Mouse (Mus musculus): ENCODE data around the gene Ccdc9. TPM values are rescaled to one million over a fixed set of nuclear protein-coding genes. Genes with fewer than 3 reads are reported as not detected.

The Ccdc9 gene
- polyA plus RNA-seq (2016; fragmentation: Nextera tagmentation; extraction: Ambion mirVana) = 43.1 and 44.7 TPM in 2 replicates

DNA sequence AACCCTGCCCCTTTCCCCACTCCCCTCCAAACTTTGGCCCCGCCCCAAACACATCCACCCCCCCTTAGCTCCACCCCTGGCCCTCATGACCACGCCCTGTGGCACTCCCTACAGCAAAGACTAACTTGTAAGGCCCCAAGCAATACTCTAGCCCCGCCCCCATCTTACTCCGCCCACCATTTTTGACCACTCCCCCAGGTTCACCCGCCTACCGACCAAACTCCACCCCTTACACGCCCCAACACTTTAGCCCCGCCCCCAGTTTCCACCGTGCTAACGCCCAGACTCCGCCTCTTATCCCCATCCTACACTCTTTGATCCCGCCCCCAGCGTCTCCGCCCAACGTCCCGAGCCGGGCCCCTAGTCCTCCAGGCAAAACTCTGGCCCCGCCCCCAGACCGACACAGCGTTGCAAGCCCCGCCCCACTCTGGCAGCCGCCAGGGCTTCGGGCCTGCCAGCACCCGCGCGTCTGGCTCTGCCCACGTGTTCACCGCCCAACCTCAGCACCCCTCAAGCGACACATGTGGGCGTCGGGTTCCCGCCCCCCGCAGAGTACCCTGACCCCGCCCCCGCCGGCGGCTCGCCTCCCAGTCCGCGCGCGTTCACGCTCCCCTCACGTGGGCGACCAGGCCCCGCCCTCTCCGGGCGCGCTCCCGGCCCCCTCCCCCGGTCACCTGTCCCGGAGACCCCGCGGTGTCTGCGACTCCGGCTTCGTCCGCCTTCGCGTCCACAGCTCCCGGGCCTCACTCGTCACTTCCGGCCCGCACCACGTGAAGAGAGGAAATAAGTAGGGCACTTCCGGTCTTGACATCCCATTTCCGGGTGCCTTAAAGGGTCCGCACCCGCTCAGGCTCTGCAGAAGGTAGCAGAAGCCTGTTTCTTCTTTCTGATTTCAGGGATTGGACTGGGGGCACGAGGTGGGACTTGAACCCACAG lies at the start of gene Ccdc9:
Gene Ccdc9, minus strand, starts transcription at position 770 of the 936 bp plus-strand sequence.
- 1% methylated on average over 70 of the region's 70 CpGs for WGBS
- Histone ChIP-seq H3K27me3 (no peaks in the 10 kb centered on the region), H3K4me1 (replicated peaks) (peaks cover 11% of the 10 kb centered on the region), H3K27ac (peak within 1 kb of the TSS; percentile 94), H3K9me3 (no peaks in the 10 kb centered on the region), H3K36me3 (peaks cover 32% of the 10 kb centered on the region), H3K4me2 (peak within 1 kb of the TSS; percentile 62), H3K4me3 (replicated peaks) (peak within 1 kb of the TSS; percentile 60), H3K9ac (replicated peaks) (peak within 1 kb of the TSS; percentile 70)
- ATAC-seq (ENCODE audit: insufficient number of reproducible peaks, insufficient read depth, low FRiP score, low TSS enrichment, low read depth) = peak; percentile 90

DNA sequence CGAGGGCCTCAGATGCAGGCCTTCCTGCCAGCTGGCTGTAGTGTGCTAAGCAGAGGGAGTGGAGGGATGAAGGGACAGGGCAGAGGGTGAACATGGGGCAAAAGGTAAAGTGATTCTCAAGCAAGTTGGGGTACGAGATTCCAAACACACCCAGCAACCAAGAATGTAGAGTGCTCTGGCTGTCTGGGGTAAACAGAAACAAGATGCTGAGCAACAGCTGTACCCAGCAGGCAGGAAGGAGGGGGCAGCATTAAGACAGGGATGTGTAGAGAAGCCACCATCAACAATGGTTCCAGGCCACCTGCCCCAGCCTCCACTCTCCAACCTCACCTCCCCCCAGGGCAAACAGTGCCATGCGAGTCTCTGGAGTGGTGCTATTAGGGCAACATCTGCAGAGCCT lies 42.6 kb upstream of the Ccdc9 start:
- Histone ChIP-seq H3K27ac (no peak overlapping the region), H3K36me3 (peaks cover 88% of the 10 kb centered on the region)
- no peak for ATAC-seq (ENCODE audit: insufficient number of reproducible peaks, insufficient read depth, low FRiP score, low TSS enrichment, low read depth)

DNA sequence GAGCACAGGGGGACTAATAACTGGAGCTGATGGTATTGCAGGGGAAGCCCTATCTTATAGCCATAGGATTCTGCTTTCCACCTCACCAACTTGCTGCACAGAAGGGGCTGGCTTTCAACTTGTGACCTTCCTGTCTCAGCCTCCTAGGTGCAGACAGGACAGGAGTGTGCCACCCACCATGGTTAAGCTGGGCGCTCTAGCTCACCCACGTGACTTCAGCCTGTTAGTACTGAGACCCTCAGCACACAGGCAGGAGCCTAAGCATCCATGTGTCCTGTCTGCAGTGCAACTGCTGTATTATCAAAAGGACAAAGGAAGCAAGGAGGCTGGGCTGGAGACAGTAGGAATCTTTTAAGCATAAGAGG lies 40.0 kb upstream of the Ccdc9 start:
- WGBS = 89% methylated on average over 2 of the region's 2 CpGs
- Histone ChIP-seq H3K4me3 (replicated peaks) (no peak overlapping the region), H3K9ac (replicated peaks) (no peak overlapping the region), H3K4me2 (no peak overlapping the region), H3K27ac (0 out of 2 replicates have a peak overlapping the region, but pooled peaks have one; percentile 3), H3K27me3 (no peaks in the 10 kb centered on the region), H3K36me3 (peaks cover 73% of the 10 kb centered on the region), H3K9me3 (no peaks in the 10 kb centered on the region), H3K4me1 (replicated peaks) (0 out of 2 replicates have a peak, but pooled peaks cover 3% of the 10 kb centered on the region)
- no peak for ATAC-seq (ENCODE audit: insufficient number of reproducible peaks, insufficient read depth, low FRiP score, low TSS enrichment, low read depth)

More for the DNA sequence above, 42.6 kb upstream of the Ccdc9 start:
- no peak overlapping the region for H3K4me3 ChIP-seq (replicated peaks)
- no peak overlapping the region for H3K4me2 ChIP-seq
- 0 out of 2 replicates have a peak, but pooled peaks cover 3% of the 10 kb centered on the region for H3K4me1 ChIP-seq (replicated peaks)
- WGBS = 70% methylated on average over 3 of the region's 3 CpGs
- no peaks in the 10 kb centered on the region for H3K27me3 ChIP-seq
- no peak overlapping the region for H3K9ac ChIP-seq (replicated peaks)
- no peaks in the 10 kb centered on the region for H3K9me3 ChIP-seq

DNA sequence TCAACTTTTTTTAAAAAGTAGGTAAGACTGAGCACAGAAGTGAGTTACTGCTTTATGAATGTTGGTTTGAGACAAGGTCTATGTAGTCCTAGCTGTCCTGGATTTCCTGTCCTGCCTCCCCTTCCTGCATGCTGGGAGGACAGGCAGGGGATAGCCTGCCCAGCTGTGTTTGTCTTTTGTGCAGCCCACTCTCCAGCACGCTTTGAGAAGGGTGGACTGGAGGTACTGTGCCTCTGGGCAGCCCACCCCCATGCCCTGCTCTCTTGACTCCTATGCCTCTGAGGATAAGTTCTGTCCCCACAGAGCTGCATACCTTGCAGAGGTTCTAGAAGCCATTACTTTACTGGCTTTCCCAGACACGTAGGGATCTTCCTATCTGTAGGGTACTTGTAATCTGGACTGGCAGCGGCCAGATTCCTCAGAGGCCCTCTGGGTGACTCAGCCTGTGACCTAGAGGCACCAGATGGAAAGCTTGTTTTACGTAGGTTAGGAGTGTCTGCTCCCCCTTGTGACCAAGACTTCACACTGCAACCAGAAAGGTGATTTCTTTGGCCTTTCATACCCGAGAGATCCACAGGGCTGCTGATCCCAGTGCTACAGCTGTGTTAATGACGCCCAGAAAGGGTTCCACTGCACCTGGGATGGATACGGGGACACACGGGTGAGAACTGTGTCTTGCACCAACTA lies 39.5 kb upstream of the Ccdc9 start:
- ATAC-seq (ENCODE audit: insufficient number of reproducible peaks, insufficient read depth, low FRiP score, low TSS enrichment, low read depth) = no peak
- Histone ChIP-seq H3K4me1 (replicated peaks) (0 out of 2 replicates have a peak, but pooled peaks cover 3% of the 10 kb centered on the region), H3K4me2 (no peak overlapping the region), H3K27ac (peak overlapping the region; percentile 3; the same call in 1 of the 2 replicates), H3K27me3 (no peaks in the 10 kb centered on the region), H3K9me3 (no peaks in the 10 kb centered on the region), H3K9ac (replicated peaks) (no peak overlapping the region), H3K36me3 (peaks cover 69% of the 10 kb centered on the region), H3K4me3 (replicated peaks) (no peak overlapping the region)
- WGBS = 31% methylated on average over 8 of the region's 8 CpGs

DNA sequence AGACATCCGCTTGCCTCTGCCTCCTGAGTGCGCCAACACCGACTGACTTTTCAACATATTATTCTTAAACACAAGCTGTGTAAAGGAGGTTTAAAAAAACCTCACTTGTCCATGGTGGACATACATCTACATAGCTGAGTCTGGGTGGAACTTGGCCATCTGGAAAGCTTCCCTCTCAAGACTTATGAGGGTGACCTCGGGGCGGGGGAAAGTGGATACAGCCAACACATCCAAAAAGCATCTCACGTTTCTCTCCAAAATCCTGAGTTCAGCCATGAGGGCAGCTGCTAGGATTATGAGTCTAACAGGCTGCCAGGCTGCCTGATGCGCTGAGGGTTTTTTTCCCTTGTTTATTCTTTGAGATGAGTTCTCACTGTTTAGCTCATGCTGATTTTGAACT lies 38.1 kb upstream of the Ccdc9 start:
- Histone ChIP-seq H3K36me3 (peaks cover 55% of the 10 kb centered on the region), H3K9me3 (no peaks in the 10 kb centered on the region), H3K27me3 (no peaks in the 10 kb centered on the region), H3K27ac (no peak overlapping the region), H3K4me3 (replicated peaks) (no peak overlapping the region), H3K4me1 (replicated peaks) (0 out of 2 replicates have a peak, but pooled peaks cover 3% of the 10 kb centered on the region), H3K9ac (replicated peaks) (no peak overlapping the region), H3K4me2 (no peak overlapping the region)
- WGBS = 85% methylated on average over 7 of the region's 7 CpGs
- no peak for ATAC-seq (ENCODE audit: insufficient number of reproducible peaks, insufficient read depth, low FRiP score, low TSS enrichment, low read depth)

DNA sequence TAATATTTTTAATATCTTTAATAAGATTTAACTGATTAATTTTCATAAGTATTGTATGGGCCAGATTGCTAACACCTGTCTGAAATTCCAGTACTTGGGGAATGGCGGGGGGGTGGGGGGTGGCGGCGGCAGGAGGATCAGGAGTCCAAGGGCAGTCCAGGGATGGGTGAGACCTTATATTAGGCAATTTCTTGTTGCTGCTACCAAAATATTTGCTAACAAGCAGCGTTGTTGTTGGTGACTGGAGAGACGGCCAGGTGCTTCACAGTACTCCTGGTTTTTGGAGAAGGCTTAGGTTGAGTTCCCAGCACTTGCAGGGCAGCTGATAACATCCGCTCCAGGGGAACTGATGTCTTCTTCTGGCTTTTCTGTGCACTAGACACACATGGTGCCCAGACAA lies 33.9 kb upstream of the Ccdc9 start:
- 90% methylated on average over 6 of the region's 6 CpGs for WGBS
- no peak for ATAC-seq (ENCODE audit: insufficient number of reproducible peaks, insufficient read depth, low FRiP score, low TSS enrichment, low read depth)
- no peak overlapping the region for H3K4me3 ChIP-seq (replicated peaks)
- no peak overlapping the region for H3K9ac ChIP-seq (replicated peaks)
- H3K27ac ChIP-seq = no peak overlapping the region
- H3K36me3 ChIP-seq = peaks cover 32% of the 10 kb centered on the region
- H3K9me3 ChIP-seq = no peaks in the 10 kb centered on the region
- no peak overlapping the region for H3K4me2 ChIP-seq
- H3K27me3 ChIP-seq = no peaks in the 10 kb centered on the region
- no peaks in the 10 kb centered on the region for H3K4me1 ChIP-seq (replicated peaks)

DNA sequence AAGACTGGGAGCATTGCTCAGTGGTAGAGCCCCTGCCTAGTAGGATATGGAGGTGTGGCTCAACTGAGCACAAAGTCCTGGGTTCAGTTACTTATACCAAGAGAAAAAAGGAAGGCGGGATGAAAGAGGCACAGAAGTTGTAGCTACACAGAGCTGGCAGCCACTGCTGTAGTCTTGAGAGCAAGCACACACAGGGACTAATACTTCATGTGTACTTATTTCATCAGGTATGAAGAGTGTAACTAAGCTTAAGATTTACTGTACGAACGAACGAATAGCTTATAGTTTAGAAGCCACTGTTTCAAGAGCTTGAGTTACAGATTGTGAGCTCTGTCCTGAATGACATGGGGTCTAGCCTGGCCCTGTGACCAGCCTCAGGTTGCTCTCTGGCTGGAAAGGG lies 32.6 kb upstream of the Ccdc9 start:
- peaks cover 6% of the 10 kb centered on the region for H3K4me1 ChIP-seq (replicated peaks)
- H3K4me3 ChIP-seq (replicated peaks) = no peak overlapping the region
- no peaks in the 10 kb centered on the region for H3K9me3 ChIP-seq
- H3K9ac ChIP-seq (replicated peaks) = no peak overlapping the region
- H3K27me3 ChIP-seq = no peaks in the 10 kb centered on the region
- H3K27ac ChIP-seq = no peak overlapping the region
- peaks cover 23% of the 10 kb centered on the region for H3K36me3 ChIP-seq
- no peak overlapping the region for H3K4me2 ChIP-seq
- WGBS = 92% methylated on average over 4 of the region's 4 CpGs
- ATAC-seq (ENCODE audit: insufficient number of reproducible peaks, insufficient read depth, low FRiP score, low TSS enrichment, low read depth) = no peak

DNA sequence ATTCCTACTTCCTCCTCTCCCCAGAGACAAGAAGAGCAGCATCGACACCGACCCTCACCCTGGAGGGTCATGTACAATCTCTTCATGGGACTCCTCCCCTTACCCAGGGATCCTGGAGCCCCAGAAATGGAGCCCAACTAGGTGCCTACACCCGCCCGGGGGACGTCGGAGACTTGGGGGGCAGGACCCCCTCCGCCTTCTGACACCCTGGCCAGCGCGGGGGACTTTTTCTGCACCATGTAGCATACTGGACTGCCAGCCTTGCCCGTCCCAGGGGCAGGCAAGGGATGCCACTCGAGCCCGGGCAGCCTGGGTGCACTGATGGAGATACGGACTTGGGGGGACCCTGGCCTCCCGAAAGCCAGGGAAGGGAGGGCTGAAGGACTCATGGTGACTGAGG lies 30.5 kb upstream of the Ccdc9 start:
- H3K4me2 ChIP-seq = no peak overlapping the region
- H3K27me3 ChIP-seq = peaks cover 4% of the 10 kb centered on the region; the same call in 1 of the 2 replicates
- no peaks in the 10 kb centered on the region for H3K9me3 ChIP-seq
- WGBS = 77% methylated on average over 14 of the region's 14 CpGs
- no peak overlapping the region for H3K27ac ChIP-seq
- H3K4me1 ChIP-seq (replicated peaks) = peaks cover 25% of the 10 kb centered on the region
- H3K9ac ChIP-seq (replicated peaks) = no peak overlapping the region
- peaks cover 12% of the 10 kb centered on the region for H3K36me3 ChIP-seq
- no peak for ATAC-seq (ENCODE audit: insufficient number of reproducible peaks, insufficient read depth, low FRiP score, low TSS enrichment, low read depth)
- H3K4me3 ChIP-seq (replicated peaks) = no peak overlapping the region

DNA sequence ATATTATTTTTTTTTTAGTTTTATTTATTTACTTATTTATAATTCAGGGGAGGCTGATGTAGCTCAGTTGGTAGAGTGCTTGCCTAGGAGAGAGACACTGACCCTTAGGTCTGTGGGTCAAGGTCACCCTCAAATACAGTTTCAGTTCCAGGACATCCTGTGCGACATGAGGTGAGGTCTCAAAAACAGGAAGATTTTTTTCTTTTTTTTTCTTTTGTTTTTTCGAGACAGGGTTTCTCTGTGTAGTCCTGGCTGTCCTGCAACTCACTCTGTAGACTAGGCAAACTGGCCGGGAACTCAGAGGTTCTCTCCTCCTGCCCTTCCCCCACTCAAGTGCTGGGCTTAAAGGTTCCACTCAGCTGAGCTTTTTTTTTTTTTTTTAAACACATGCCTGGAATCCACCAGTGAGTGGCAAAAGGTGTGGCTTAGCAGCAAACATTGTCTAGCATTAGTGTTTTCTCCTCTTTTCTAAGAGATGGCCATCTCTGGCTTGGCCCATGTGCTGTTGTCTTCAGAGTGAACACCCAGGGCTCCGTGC lies 28.7 kb upstream of the Ccdc9 start:
- Histone ChIP-seq H3K9ac (replicated peaks) (no peak overlapping the region), H3K4me1 (replicated peaks) (peaks cover 43% of the 10 kb centered on the region), H3K27ac (no peak overlapping the region), H3K36me3 (peaks cover 12% of the 10 kb centered on the region), H3K9me3 (no peaks in the 10 kb centered on the region), H3K4me2 (no peak overlapping the region), H3K4me3 (replicated peaks) (no peak overlapping the region), H3K27me3 (peaks cover 22% of the 10 kb centered on the region)
- 67% methylated on average over 4 of the region's 4 CpGs for WGBS
- no peak for ATAC-seq (ENCODE audit: insufficient number of reproducible peaks, insufficient read depth, low FRiP score, low TSS enrichment, low read depth)

DNA sequence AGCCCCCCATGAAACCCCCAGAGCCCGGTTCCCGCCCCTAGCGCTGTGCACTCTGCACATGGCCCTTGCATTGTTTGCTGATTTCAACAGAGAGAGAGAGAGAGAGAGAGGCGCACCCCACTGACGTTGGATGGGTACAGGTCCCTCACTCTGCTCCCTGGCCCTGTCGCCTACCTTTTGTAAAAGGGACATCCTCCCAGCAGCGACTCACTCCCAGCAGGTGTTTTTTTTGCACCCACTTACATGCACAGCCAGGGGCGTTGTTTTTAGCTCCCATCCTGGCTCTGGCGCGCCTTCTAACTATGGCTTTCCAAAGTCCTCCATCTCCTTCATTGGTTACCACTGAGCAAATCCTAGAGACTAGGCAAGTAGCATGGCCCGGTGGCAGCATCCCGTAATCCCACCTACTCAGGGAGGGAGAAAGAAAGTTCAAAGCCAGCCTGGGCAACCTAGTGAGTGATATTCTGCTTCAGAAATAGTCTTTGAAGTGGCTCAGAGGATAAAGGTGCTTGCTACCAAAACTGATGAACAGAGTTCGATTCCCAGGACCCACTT lies 27.7 kb upstream of the Ccdc9 start:
- Histone ChIP-seq H3K4me2 (peak overlapping the region; percentile 99), H3K4me3 (replicated peaks) (peak overlapping the region; percentile 69), H3K36me3 (peaks cover 12% of the 10 kb centered on the region), H3K4me1 (replicated peaks) (peaks cover 52% of the 10 kb centered on the region), H3K9ac (replicated peaks) (peak overlapping the region; percentile 74), H3K27ac (peak overlapping the region; percentile 92), H3K27me3 (peaks cover 29% of the 10 kb centered on the region), H3K9me3 (no peaks in the 10 kb centered on the region)
- ATAC-seq (ENCODE audit: insufficient number of reproducible peaks, insufficient read depth, low FRiP score, low TSS enrichment, low read depth) = peak; percentile 29
- whole genome bisulfite sequencing = 9% methylated on average over 13 of the region's 13 CpGs
